Comparison of ENCODE assay signal across 8 mouse cellular contexts in the genomic region with DNA sequence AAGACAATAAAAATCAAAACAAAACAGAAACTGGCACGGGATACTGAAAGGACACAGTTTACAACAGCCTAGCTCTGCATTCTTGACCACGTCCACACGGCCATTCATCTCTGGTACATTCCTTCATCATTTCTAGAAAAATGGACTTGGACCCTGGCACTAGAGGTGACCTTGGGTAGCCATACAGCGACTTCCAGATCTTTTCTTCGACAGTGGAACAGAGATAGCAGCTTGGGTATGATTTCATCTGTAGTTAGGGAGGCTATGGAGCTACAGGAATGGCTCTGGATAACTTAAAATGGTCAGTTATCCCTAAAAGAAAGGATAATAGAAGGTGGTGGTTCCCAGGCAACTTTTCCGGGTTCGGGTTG. TPM values are rescaled to one million over a fixed set of nuclear protein-coding genes. Genes with fewer than 3 reads are reported as not detected.
DNase-seq lines count a peak whose midpoint lies in the region; ATAC-seq lines count a peak whose summit lies in the region.

A gene (plus strand): TSS at position 54 of the 371 bp plus-strand sequence.

- H3K9ac ChIP-seq in heart, embryonic 12.5 days, result peak within 1 kb of the TSS; percentile 73
- H3K9ac ChIP-seq in hindbrain, embryonic 14.5 days, result peak within 1 kb of the TSS; percentile 49
- H3K9ac ChIP-seq in midbrain, embryonic 15.5 days, result peak within 1 kb of the TSS; percentile 28

- H3K9me3 ChIP-seq in heart, embryonic 12.5 days (replicated peaks), result no peaks in the 10 kb centered on the region
- H3K9me3 ChIP-seq in hindbrain, embryonic 14.5 days (ENCODE audit: control insufficient read depth, low read length), result no peaks in the 10 kb centered on the region
- no peaks in the 10 kb centered on the region for H3K9me3 ChIP-seq in midbrain, embryonic 15.5 days

- H3K27ac ChIP-seq in heart, embryonic 12.5 days (ENCODE audit: poor library complexity, severe bottlenecking), result peak within 1 kb of the TSS; percentile 75
- peak within 1 kb of the TSS; percentile 39; the same call in 1 of the 2 replicates for H3K27ac ChIP-seq in brown adipose tissue, adult 24 weeks (replicated peaks; ENCODE audit: low read depth, low read length)
- no peak within 1 kb of the TSS for H3K27ac ChIP-seq in hindbrain, embryonic 14.5 days
- no peak within 1 kb of the TSS for H3K27ac ChIP-seq in midbrain, embryonic 15.5 days

- H3K4me2 ChIP-seq in heart, embryonic 12.5 days, result peak within 1 kb of the TSS; percentile 96
- peak within 1 kb of the TSS; percentile 95 for H3K4me2 ChIP-seq in hindbrain, embryonic 14.5 days (replicated peaks)
- H3K4me2 ChIP-seq in midbrain, embryonic 15.5 days, result peak within 1 kb of the TSS; percentile 98

- peaks cover 13% of the 10 kb centered on the region; the same call in 1 of the 2 replicates for H3K27me3 ChIP-seq in heart, embryonic 12.5 days (replicated peaks)
- peaks cover 47% of the 10 kb centered on the region for H3K27me3 ChIP-seq in hindbrain, embryonic 14.5 days (ENCODE audit: control insufficient read depth, insufficient read depth, low read length)
- H3K27me3 ChIP-seq in midbrain, embryonic 15.5 days (replicated peaks), result peaks cover 29% of the 10 kb centered on the region

- no peak for ATAC-seq in heart, embryonic 12.5 days (ENCODE audit: insufficient number of reproducible peaks, low FRiP score)
- ATAC-seq in hindbrain, embryonic 14.5 days (ENCODE audit: low FRiP score), result peak; percentile 10; the same call in 1 of the 2 replicates
- ATAC-seq in midbrain, embryonic 15.5 days (replicated peaks), result peak; percentile 24
- no peak for ATAC-seq in inflammation-experienced regulatory T-cells, adult 6 months

- H3K4me1 ChIP-seq in heart, embryonic 12.5 days (replicated peaks), result peaks cover 35% of the 10 kb centered on the region
- peaks cover 2% of the 10 kb centered on the region; the same call in 1 of the 2 replicates for H3K4me1 ChIP-seq in brown adipose tissue, adult 24 weeks (ENCODE audit: control insufficient read depth, insufficient read depth, insufficient read length, low read length)
- H3K4me1 ChIP-seq in hindbrain, embryonic 14.5 days (replicated peaks; ENCODE audit: control insufficient read depth, insufficient read depth, low read length), result peaks cover 26% of the 10 kb centered on the region
- peaks cover 31% of the 10 kb centered on the region for H3K4me1 ChIP-seq in midbrain, embryonic 15.5 days

- no peak for DNase-seq in heart, adult 11 months
- DNase-seq in hindbrain, embryonic 14.5 days (ENCODE audit: low spot score), result no peak
- DNase-seq in MN1 (ENCODE audit: low spot score), result no peak
- no peak for DNase-seq in right cerebral cortex, postnatal 36 days (ENCODE audit: low spot score in 2 of 2)

- no peaks in the 10 kb centered on the region for H3K36me3 ChIP-seq in heart, embryonic 12.5 days
- no peaks in the 10 kb centered on the region for H3K36me3 ChIP-seq in hindbrain, embryonic 14.5 days (replicated peaks; ENCODE audit: control insufficient read depth, insufficient read depth)
- H3K36me3 ChIP-seq in midbrain, embryonic 15.5 days (replicated peaks), result no peaks in the 10 kb centered on the region

- 2% methylated on average over 7 of the region's 7 CpGs for WGBS in heart, embryonic 12.5 days
- under 1% methylated on average over 7 of the region's 7 CpGs for WGBS in hindbrain, embryonic 14.5 days
- WGBS in midbrain, embryonic 15.5 days, result 2% methylated on average over 7 of the region's 7 CpGs

- peak within 1 kb of the TSS; percentile 63 for H3K4me3 ChIP-seq in heart, embryonic 12.5 days
- peak within 1 kb of the TSS; percentile 54 for H3K4me3 ChIP-seq in brown adipose tissue, adult 24 weeks (ENCODE audit: insufficient read depth, low read depth, low read length)
- H3K4me3 ChIP-seq in hindbrain, embryonic 14.5 days (replicated peaks; ENCODE audit: low read length), result peak within 1 kb of the TSS; percentile 39
- H3K4me3 ChIP-seq in midbrain, embryonic 15.5 days, result peak within 1 kb of the TSS; percentile 41

RNA-seq across cellular contexts. Expression of the gene that starts here (rescaled TPM):
- 23.3 and 25.1 TPM in 2 replicates for polyA plus RNA-seq in heart, embryonic 12.5 days (2016; fragmentation: Nextera tagmentation; extraction: Ambion mirVana)
- polyA plus RNA-seq in brown adipose tissue, adult 24 weeks (2012; ENCODE audit: insufficient read depth, insufficient read length, missing spikeins), result not detected in 2 replicates
- polyA plus RNA-seq in hindbrain, embryonic 14.5 days (2014; fragmentation: Nextera tagmentation; extraction: Ambion mirVana), result 5.0 and 5.1 TPM in 2 replicates
- polyA plus RNA-seq in midbrain, embryonic 15.5 days (2015; fragmentation: Nextera tagmentation; extraction: Ambion mirVana), result 1.3 and 2.0 TPM in 2 replicates
- under 1 TPM in 2 of 3 experiments, not detected in 1; 0.59 to 0.75 TPM for polyA plus RNA-seq in inflammation-experienced regulatory T-cells, adult 6 months (2017; shearing (Covaris generic))

Comparison
In these comparisons a context has a peak if more than half of its experiments do, and no peak if none do; other contexts are left out.
1. ATAC-seq: peak in hindbrain, embryonic 14.5 days (single experiment) and midbrain, embryonic 15.5 days (single experiment); none in heart, embryonic 12.5 days (single experiment) and inflammation-experienced regulatory T-cells, adult 6 months (single experiment).
2. H3K27ac ChIP-seq: peak in heart, embryonic 12.5 days (single experiment) and brown adipose tissue, adult 24 weeks (single experiment); none in hindbrain, embryonic 14.5 days (single experiment) and midbrain, embryonic 15.5 days (single experiment).
3. Peak in every context shown above with its lines, with median percentiles within 50 percentile points of each other: H3K4me2 ChIP-seq, H3K4me3 ChIP-seq and H3K9ac ChIP-seq.